In genomic region chr19:24134991-24135390, GRCm38 (mm10) we compare ENCODE assay signal across 10 mouse cellular contexts.
A peak's percentile ranks its signal among the peaks of the same experiment; 100 is the strongest.
DNase-seq lines count a peak whose midpoint lies in the region; ATAC-seq lines count a peak whose summit lies in the region.
"Had no signal": no experiment of that assay in that cellular context is flagged by ENCODE, and none has a peak within 500 bp of the region (broad histone marks: within the 10 kb centered on the region; RNA-seq: fewer than 3 reads in every experiment).

No protein-coding gene starts in this region.

- peak overlapping the region; percentile 49 for H3K4me2 ChIP-seq in kidney, embryonic 14.5 days (replicated peaks; ENCODE audit: low read depth, low read length)
- peak overlapping the region; percentile 39 for H3K4me2 ChIP-seq in forebrain, embryonic 14.5 days (ENCODE audit: low read length)
- H3K4me2 ChIP-seq in neural tube, embryonic 12.5 days (replicated peaks): peak overlapping the region; percentile 53

- no peak overlapping the region for H3K27ac ChIP-seq in kidney, embryonic 14.5 days (ENCODE audit: low read depth, low read length)
- no peak overlapping the region for H3K27ac ChIP-seq in forebrain, embryonic 14.5 days (ENCODE audit: low read depth, low read length)
- H3K27ac ChIP-seq in limb, embryonic 10.5 days: no peak overlapping the region
- H3K27ac ChIP-seq in neural tube, embryonic 12.5 days: no peak overlapping the region

- peak overlapping the region; percentile 13; the same call in 1 of the 2 replicates for H3K9ac ChIP-seq in kidney, embryonic 14.5 days (ENCODE audit: low read depth, low read length)
- no peak overlapping the region for H3K9ac ChIP-seq in forebrain, embryonic 14.5 days (ENCODE audit: low read length)
- no peak overlapping the region for H3K9ac ChIP-seq in neural tube, embryonic 12.5 days

- peaks cover 17% of the 10 kb centered on the region; the same call in 1 of the 2 replicates for H3K36me3 ChIP-seq in kidney, embryonic 14.5 days (ENCODE audit: control insufficient read depth, insufficient read depth, low read length)
- peaks cover 12% of the 10 kb centered on the region for H3K36me3 ChIP-seq in forebrain, embryonic 14.5 days (ENCODE audit: control insufficient read depth, insufficient read depth, low read length)
- peaks cover 43% of the 10 kb centered on the region for H3K36me3 ChIP-seq in limb, embryonic 10.5 days
- H3K36me3 ChIP-seq in neural tube, embryonic 12.5 days: peaks cover 32% of the 10 kb centered on the region

- intact Hi-C loops in left cerebral cortex, postnatal 14 days (cut with DNase I): no loop called here

- H3K9me3 ChIP-seq in kidney, embryonic 14.5 days (ENCODE audit: control insufficient read depth, low read length): peaks cover 4% of the 10 kb centered on the region; the same call in 1 of the 2 replicates
- no peaks in the 10 kb centered on the region for H3K9me3 ChIP-seq in forebrain, embryonic 14.5 days (replicated peaks; ENCODE audit: control insufficient read depth, low read length)
- no peaks in the 10 kb centered on the region for H3K9me3 ChIP-seq in limb, embryonic 10.5 days (replicated peaks)
- no peaks in the 10 kb centered on the region for H3K9me3 ChIP-seq in neural tube, embryonic 12.5 days

- H3K4me3 ChIP-seq in kidney, embryonic 14.5 days (ENCODE audit: low read length): peak overlapping the region; percentile 27
- peak overlapping the region; percentile 18 for H3K4me3 ChIP-seq in forebrain, embryonic 14.5 days (ENCODE audit: low read depth, low read length)
- H3K4me3 ChIP-seq in limb, embryonic 10.5 days: peak overlapping the region; percentile 27
- H3K4me3 ChIP-seq in neural tube, embryonic 12.5 days: peak overlapping the region; percentile 25
- H3K4me3 ChIP-seq: erythroblast, embryonic 14.5 days had no signal

- DNase-seq in kidney, adult 8-10 months: no peak
- peak; percentile 48 for DNase-seq in forebrain, embryonic 14.5 days (ENCODE audit: low spot score)
- peak; percentile 39 for DNase-seq in limb, embryonic 10.5 days (ENCODE audit: low spot score)
- no peak for DNase-seq in left cerebral cortex, postnatal 14 days (ENCODE audit: low spot score in 2 of 2)
- DNase-seq in ovary, adult 18-20 months (ENCODE audit: low spot score): no peak
- DNase-seq in thymus, adult 18-20 months: no peak

- 17% methylated on average over 10 of the region's 10 CpGs for WGBS in kidney, embryonic 14.5 days
- 69% methylated on average over 10 of the region's 10 CpGs for WGBS in forebrain, embryonic 14.5 days
- WGBS in limb, embryonic 10.5 days: 54% methylated on average over 10 of the region's 10 CpGs
- 39% methylated on average over 10 of the region's 10 CpGs for WGBS in neural tube, embryonic 12.5 days

- H3K27me3 ChIP-seq in kidney, embryonic 14.5 days (ENCODE audit: control insufficient read depth, insufficient read depth, low read length): no peaks in the 10 kb centered on the region
- no peaks in the 10 kb centered on the region for H3K27me3 ChIP-seq in forebrain, embryonic 14.5 days (replicated peaks; ENCODE audit: control insufficient read depth, insufficient read depth, low read length)
- no peaks in the 10 kb centered on the region for H3K27me3 ChIP-seq in limb, embryonic 10.5 days (ENCODE audit: low read depth, poor library complexity, severe bottlenecking)
- no peaks in the 10 kb centered on the region; the same call in 1 of the 2 replicates for H3K27me3 ChIP-seq in neural tube, embryonic 12.5 days (replicated peaks)
- H3K27me3 ChIP-seq: Patski had no signal

- no peak for ATAC-seq in kidney, embryonic 14.5 days (ENCODE audit: low FRiP score, low TSS enrichment)
- ATAC-seq in forebrain, embryonic 14.5 days: peak; percentile 48; the same call in 1 of the 2 replicates
- ATAC-seq in neural tube, embryonic 12.5 days (ENCODE audit: low FRiP score, low read depth): peak; percentile 65; the same call in 1 of the 2 replicates
- ATAC-seq: Patski had no signal

- H3K4me1 ChIP-seq in kidney, embryonic 14.5 days (ENCODE audit: control insufficient read depth, insufficient read depth, low read length): peaks cover 6% of the 10 kb centered on the region; the same call in 1 of the 2 replicates
- H3K4me1 ChIP-seq in forebrain, embryonic 14.5 days (ENCODE audit: control insufficient read depth, insufficient read depth, low read length): no peaks in the 10 kb centered on the region; the same call in 1 of the 2 replicates
- H3K4me1 ChIP-seq in limb, embryonic 10.5 days: peaks cover 17% of the 10 kb centered on the region
- peaks cover 27% of the 10 kb centered on the region for H3K4me1 ChIP-seq in neural tube, embryonic 12.5 days

Comparison
In these comparisons a context has a peak if more than half of its experiments do, and no peak if none do; other contexts are left out.
1. DNase-seq: peak in forebrain, embryonic 14.5 days (single experiment) and limb, embryonic 10.5 days (single experiment); none in kidney, adult 8-10 months (0 of 2), left cerebral cortex, postnatal 14 days (0 of 2), ovary, adult 18-20 months (single experiment) and thymus, adult 18-20 months (0 of 2).
2. Peak in every context shown above with its lines, with median percentiles within 50 percentile points of each other: H3K4me2 ChIP-seq and H3K4me3 ChIP-seq.